Mouse (Mus musculus): ENCODE data around the gene Atp1b3. TPM values are rescaled to one million over a fixed set of nuclear protein-coding genes. Genes with fewer than 3 reads are reported as not detected.

Atp1b3 gene
- polyA plus RNA-seq, 1 experiment, result 146 TPM

DNA sequence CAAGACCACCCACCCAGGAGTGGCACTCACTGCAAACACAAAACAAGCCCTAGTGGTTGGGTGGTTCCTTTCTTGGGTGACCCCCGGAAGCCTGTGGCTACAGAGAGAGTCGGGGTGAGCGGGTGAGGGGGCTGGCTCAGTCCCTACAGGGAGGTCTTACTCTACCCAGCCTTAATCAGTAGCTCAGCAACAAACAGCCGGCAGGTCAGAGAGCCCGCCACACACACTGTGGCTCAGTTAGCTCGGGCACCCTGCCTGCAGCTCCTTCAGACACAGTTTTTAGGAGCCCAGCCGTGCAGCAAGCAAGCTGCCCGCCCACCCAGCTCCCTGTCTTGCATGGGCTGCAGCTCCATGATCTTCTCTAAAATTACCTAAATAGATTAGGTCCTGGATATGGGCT, 33.9 kb upstream of the Atp1b3 start:
- peaks cover 4% of the 10 kb centered on the region for H3K4me1 ChIP-seq (ENCODE audit: control insufficient read depth, insufficient read depth, low read length)
- TF ChIP-seq POLR2A (IDR thresholded peaks at IDR 0.05; ENCODE audit: insufficient read depth, low read length) (no peak), EP300 (IDR thresholded peaks at IDR 0.05; ENCODE audit: insufficient read depth, low read depth, low read length) (no peak), CTCF (IDR thresholded peaks at IDR 0.05; ENCODE audit: low read depth, low read length) (no peak)
- H3K9ac ChIP-seq (ENCODE audit: low read depth, poor library complexity, severe bottlenecking), result peak overlapping the region; percentile 63
- no peaks in the 10 kb centered on the region for H3K9me3 ChIP-seq (replicated peaks; ENCODE audit: control insufficient read depth, insufficient read depth, low read length, poor library complexity, severe bottlenecking)
- no peaks in the 10 kb centered on the region for H3K36me3 ChIP-seq (ENCODE audit: control insufficient read depth, insufficient read depth, low read length, poor library complexity, severe bottlenecking)
- peak overlapping the region; percentile 49 for H3K4me3 ChIP-seq (ENCODE audit: low read depth, low read length)
- no peaks in the 10 kb centered on the region for H3K27me3 ChIP-seq (ENCODE audit: control insufficient read depth, insufficient read depth, low read length, poor library complexity, severe bottlenecking)
- peak overlapping the region; percentile 8; the same call in 1 of the 2 replicates for H3K27ac ChIP-seq (ENCODE audit: insufficient read depth, low read length)

GRCm38 (mm10) chr9:96394910-96395690, 30.9 kb upstream of the Atp1b3 start:
- H3K36me3 ChIP-seq (ENCODE audit: control insufficient read depth, insufficient read depth, low read length, poor library complexity, severe bottlenecking), result no peaks in the 10 kb centered on the region
- H3K27ac ChIP-seq (ENCODE audit: insufficient read depth, low read length), result no peak overlapping the region
- TF ChIP-seq EP300 (IDR thresholded peaks at IDR 0.05; ENCODE audit: insufficient read depth, low read depth, low read length) (no peak), CTCF (IDR thresholded peaks at IDR 0.05; ENCODE audit: low read depth, low read length) (no peak)
- peaks cover 4% of the 10 kb centered on the region for H3K4me1 ChIP-seq (ENCODE audit: control insufficient read depth, insufficient read depth, low read length)
- H3K27me3 ChIP-seq (ENCODE audit: control insufficient read depth, insufficient read depth, low read length, poor library complexity, severe bottlenecking), result no peaks in the 10 kb centered on the region
- no peak overlapping the region for H3K4me3 ChIP-seq (ENCODE audit: low read depth, low read length)
- H3K9me3 ChIP-seq (replicated peaks; ENCODE audit: control insufficient read depth, insufficient read depth, low read length, poor library complexity, severe bottlenecking), result no peaks in the 10 kb centered on the region
- no peak overlapping the region for H3K9ac ChIP-seq (ENCODE audit: low read depth, poor library complexity, severe bottlenecking)

DNA sequence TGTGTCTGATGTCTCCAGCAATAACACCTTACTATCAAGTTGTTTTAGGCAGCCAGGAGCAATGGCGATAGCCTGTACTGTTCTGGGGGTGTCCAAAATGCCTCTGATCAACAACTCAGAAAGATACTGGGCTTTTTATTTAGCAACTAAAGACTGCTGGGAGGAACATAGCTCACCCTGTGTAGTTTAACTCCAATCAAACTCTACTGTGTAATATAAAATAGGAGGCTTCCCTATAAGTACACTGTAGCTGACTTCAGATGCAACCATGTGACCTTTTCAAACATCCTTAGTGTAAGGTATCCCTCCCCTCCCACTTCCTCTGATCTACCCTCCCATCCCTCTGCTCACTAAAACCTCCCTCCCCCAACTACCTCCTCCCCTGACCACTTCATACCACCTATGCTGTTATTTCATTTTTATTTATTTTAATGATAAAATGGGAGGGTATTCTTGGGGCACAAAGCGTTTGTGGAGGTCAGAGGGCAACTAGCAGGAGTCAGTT, 29.5 kb upstream of the Atp1b3 start:
- H3K4me1 ChIP-seq (ENCODE audit: control insufficient read depth, insufficient read depth, low read length), result peaks cover 4% of the 10 kb centered on the region
- no peak overlapping the region for H3K9ac ChIP-seq (ENCODE audit: low read depth, poor library complexity, severe bottlenecking)
- no peak overlapping the region for H3K4me3 ChIP-seq (ENCODE audit: low read depth, low read length)
- H3K27me3 ChIP-seq (ENCODE audit: control insufficient read depth, insufficient read depth, low read length, poor library complexity, severe bottlenecking), result no peaks in the 10 kb centered on the region
- H3K27ac ChIP-seq (ENCODE audit: insufficient read depth, low read length), result no peak overlapping the region
- no peak for TF ChIP-seq CTCF (IDR thresholded peaks at IDR 0.05; ENCODE audit: low read depth, low read length)
- TF ChIP-seq POLR2A (IDR thresholded peaks at IDR 0.05; ENCODE audit: insufficient read depth, low read length), result no peak
- no peak for TF ChIP-seq EP300 (IDR thresholded peaks at IDR 0.05; ENCODE audit: insufficient read depth, low read depth, low read length)
- H3K9me3 ChIP-seq (replicated peaks; ENCODE audit: control insufficient read depth, insufficient read depth, low read length, poor library complexity, severe bottlenecking), result no peaks in the 10 kb centered on the region
- no peaks in the 10 kb centered on the region for H3K36me3 ChIP-seq (ENCODE audit: control insufficient read depth, insufficient read depth, low read length, poor library complexity, severe bottlenecking)

- TF ChIP-seq CTCF (IDR thresholded peaks at IDR 0.05; ENCODE audit: low read depth, low read length), result no peak
- H3K9me3 ChIP-seq (replicated peaks; ENCODE audit: control insufficient read depth, insufficient read depth, low read length, poor library complexity, severe bottlenecking), result no peaks in the 10 kb centered on the region
- no peak overlapping the region for H3K27ac ChIP-seq (ENCODE audit: insufficient read depth, low read length)
Observed at GRCm38 (mm10) chr9:96393112-96393511, 28.9 kb upstream of the Atp1b3 start.

GRCm38 (mm10) chr9:96391921-96392320, 27.7 kb upstream of the Atp1b3 start:
- Histone ChIP-seq H3K4me3 (ENCODE audit: low read depth, low read length) (no peak overlapping the region), H3K27me3 (ENCODE audit: control insufficient read depth, insufficient read depth, low read length, poor library complexity, severe bottlenecking) (no peaks in the 10 kb centered on the region), H3K9ac (ENCODE audit: low read depth, poor library complexity, severe bottlenecking) (no peak overlapping the region), H3K4me1 (ENCODE audit: control insufficient read depth, insufficient read depth, low read length) (peaks cover 4% of the 10 kb centered on the region), H3K27ac (ENCODE audit: insufficient read depth, low read length) (no peak overlapping the region), H3K36me3 (ENCODE audit: control insufficient read depth, insufficient read depth, low read length, poor library complexity, severe bottlenecking) (no peaks in the 10 kb centered on the region), H3K9me3 (replicated peaks; ENCODE audit: control insufficient read depth, insufficient read depth, low read length, poor library complexity, severe bottlenecking) (no peaks in the 10 kb centered on the region)
- TF ChIP-seq EP300 (IDR thresholded peaks at IDR 0.05; ENCODE audit: insufficient read depth, low read depth, low read length) (no peak), POLR2A (IDR thresholded peaks at IDR 0.05; ENCODE audit: insufficient read depth, low read length) (no peak), CTCF (IDR thresholded peaks at IDR 0.05; ENCODE audit: low read depth, low read length) (no peak)

More at GRCm38 (mm10) chr9:96393112-96393511, 28.9 kb upstream of the Atp1b3 start:
- H3K36me3 ChIP-seq (ENCODE audit: control insufficient read depth, insufficient read depth, low read length, poor library complexity, severe bottlenecking), result no peaks in the 10 kb centered on the region
- peaks cover 4% of the 10 kb centered on the region for H3K4me1 ChIP-seq (ENCODE audit: control insufficient read depth, insufficient read depth, low read length)
- H3K4me3 ChIP-seq (ENCODE audit: low read depth, low read length), result no peak overlapping the region
- no peaks in the 10 kb centered on the region for H3K27me3 ChIP-seq (ENCODE audit: control insufficient read depth, insufficient read depth, low read length, poor library complexity, severe bottlenecking)
- no peak overlapping the region for H3K9ac ChIP-seq (ENCODE audit: low read depth, poor library complexity, severe bottlenecking)

DNA sequence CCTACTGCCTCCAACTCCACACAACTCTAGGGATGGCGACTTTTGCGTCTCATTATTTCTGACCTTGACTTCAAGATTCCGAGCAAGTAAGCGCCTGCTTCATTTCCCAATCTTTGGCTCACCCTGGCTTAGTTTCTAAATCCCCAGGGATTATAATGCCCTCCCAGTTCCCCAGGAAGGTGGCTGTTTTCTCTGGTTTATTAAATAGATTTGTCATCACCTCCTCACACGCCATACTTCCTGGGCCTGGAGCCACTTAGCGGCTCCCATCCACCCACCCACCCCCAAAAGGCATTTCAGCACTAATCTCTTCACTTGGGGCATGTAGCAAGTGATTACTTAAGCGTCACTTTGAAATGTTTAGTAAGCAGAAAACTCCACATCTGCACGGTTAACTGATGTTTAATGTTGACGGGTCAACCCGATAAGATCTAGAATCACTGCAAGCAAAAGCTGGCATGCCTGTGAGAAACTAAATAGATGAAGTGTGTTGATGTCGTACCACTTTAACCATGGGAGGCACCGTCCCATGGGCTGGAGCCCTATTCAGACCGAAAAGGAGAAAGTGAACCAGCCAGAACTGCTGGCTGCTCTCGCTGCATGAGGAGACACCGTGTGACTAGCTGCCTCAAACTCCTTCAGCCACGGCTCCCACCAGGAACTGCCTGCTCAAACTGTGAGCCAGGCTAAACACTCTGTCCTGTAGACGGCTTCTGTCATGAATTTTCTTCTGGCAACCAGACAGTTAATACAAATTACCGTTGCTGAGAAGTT, 19.7 kb upstream of the Atp1b3 start:
- Histone ChIP-seq H3K27me3 (ENCODE audit: control insufficient read depth, insufficient read depth, low read length, poor library complexity, severe bottlenecking) (no peaks in the 10 kb centered on the region), H3K36me3 (ENCODE audit: control insufficient read depth, insufficient read depth, low read length, poor library complexity, severe bottlenecking) (no peaks in the 10 kb centered on the region), H3K27ac (ENCODE audit: insufficient read depth, low read length) (no peak overlapping the region), H3K4me3 (ENCODE audit: low read depth, low read length) (no peak overlapping the region), H3K9ac (ENCODE audit: low read depth, poor library complexity, severe bottlenecking) (no peak overlapping the region), H3K4me1 (ENCODE audit: control insufficient read depth, insufficient read depth, low read length) (no peaks in the 10 kb centered on the region), H3K9me3 (replicated peaks; ENCODE audit: control insufficient read depth, insufficient read depth, low read length, poor library complexity, severe bottlenecking) (no peaks in the 10 kb centered on the region)
- TF ChIP-seq CTCF (IDR thresholded peaks at IDR 0.05; ENCODE audit: low read depth, low read length) (no peak), POLR2A (IDR thresholded peaks at IDR 0.05; ENCODE audit: insufficient read depth, low read length) (no peak), EP300 (IDR thresholded peaks at IDR 0.05; ENCODE audit: insufficient read depth, low read depth, low read length) (no peak)
